Mouse (Mus musculus) spleen, adult 18-20 months (tissue): ENCODE data around the gene Slc7a7.

ENCODE experiments used
- DNase-seq, 2 experiments: peaks; one replicate each; pipeline ENCODE4 v3.0.0; 2022; ENCODE audit warnings: mixed read lengths in 2 of 2

The Slc7a7 gene

GRCm38 (mm10) chr14:54409980-54410810, 7.4 kb downstream of the Slc7a7 start:
- DNase-seq = peak in 1 of 2 experiments; percentile 14

- DNase-seq = peak in 1 of 2 experiments; percentile 16
Observed at GRCm38 (mm10) chr14:54409057-54409645, 8.4 kb downstream of the Slc7a7 start.

GRCm38 (mm10) chr14:54408336-54409056, 9.1 kb downstream of the Slc7a7 start:
- DNase-seq = no peak

- no peak for DNase-seq
Observed at GRCm38 (mm10) chr14:54401723-54402122, 15.9 kb downstream of the Slc7a7 start.

- DNase-seq = no peak
Observed at GRCm38 (mm10) chr14:54398921-54399382, 18.6 kb downstream of the Slc7a7 start.

- DNase-seq = no peak
Observed at GRCm38 (mm10) chr14:54398528-54398916, 19.1 kb downstream of the Slc7a7 start.

GRCm38 (mm10) chr14:54397872-54398527, 19.6 kb downstream of the Slc7a7 start:
- DNase-seq = no peak

GRCm38 (mm10) chr14:54396685-54397084, 20.9 kb downstream of the Slc7a7 start:
- DNase-seq = no peak

- DNase-seq = no peak
Observed at GRCm38 (mm10) chr14:54394309-54394708, 23.3 kb downstream of the Slc7a7 start.

- DNase-seq = no peak
Observed at GRCm38 (mm10) chr14:54393794-54394193, 23.8 kb downstream of the Slc7a7 start.

GRCm38 (mm10) chr14:54390843-54391242, 26.7 kb downstream of the Slc7a7 start:
- no peak for DNase-seq

GRCm38 (mm10) chr14:54387546-54387945, 30.0 kb downstream of the Slc7a7 start:
- no peak for DNase-seq

- no peak for DNase-seq
Observed at GRCm38 (mm10) chr14:54385968-54386618, 31.5 kb downstream of the Slc7a7 start.

GRCm38 (mm10) chr14:54384396-54384795, 33.2 kb downstream of the Slc7a7 start:
- no peak for DNase-seq

- DNase-seq = no peak
Observed at GRCm38 (mm10) chr14:54383355-54383771, 34.2 kb downstream of the Slc7a7 start.

GRCm38 (mm10) chr14:54382641-54383040, 34.9 kb downstream of the Slc7a7 start:
- DNase-seq = no peak

- no peak for DNase-seq
Observed at GRCm38 (mm10) chr14:54381816-54382215, 35.8 kb downstream of the Slc7a7 start.

GRCm38 (mm10) chr14:54380616-54381015, 37.0 kb downstream of the Slc7a7 start:
- no peak for DNase-seq

GRCm38 (mm10) chr14:54379571-54379970, 38.0 kb downstream of the Slc7a7 start:
- DNase-seq = no peak

GRCm38 (mm10) chr14:54377166-54377565, 40.4 kb downstream of the Slc7a7 start:
- DNase-seq = no peak

GRCm38 (mm10) chr14:54375916-54376315, 41.7 kb downstream of the Slc7a7 start:
- peak in 1 of 2 experiments; percentile 51 for DNase-seq

- no peak for DNase-seq
Observed at GRCm38 (mm10) chr14:54372923-54373322, 44.7 kb downstream of the Slc7a7 start.
